Mouse (Mus musculus): ENCODE data around the gene Prmt7. TPM values are rescaled to one million over a fixed set of nuclear protein-coding genes. Genes with fewer than 3 reads are reported as not detected.

Gene Prmt7
- total and polyA plus RNA-seq, 3 experiments, result 20.0 to 43.9 (median 22.8) TPM

- H3K36me3 ChIP-seq (replicated peaks), result no peaks in the 10 kb centered on the region
- H3K9me3 ChIP-seq (replicated peaks), result no peaks in the 10 kb centered on the region
- no peak overlapping the region; the same call in 1 of the 2 replicates for H3K4me3 ChIP-seq (ENCODE audit: low read depth, low read length)
- no peak for DNase-seq (ENCODE audit: low spot score)
- no peak for ATAC-seq (ENCODE audit: extremely low read depth, insufficient number of reproducible peaks, low FRiP score, poor library complexity, severe bottlenecking)
- peaks cover 66% of the 10 kb centered on the region for H3K27me3 ChIP-seq (ENCODE audit: insufficient read depth, low read length)
- H3K4me1 ChIP-seq (ENCODE audit: insufficient read depth, low read depth, low read length), result peaks cover 32% of the 10 kb centered on the region
- TF ChIP-seq GATA2 (IDR thresholded peaks at IDR 0.05; ENCODE audit: borderline replicate concordance, low read depth, low read length), result no peak
- TF ChIP-seq GATA1 (IDR thresholded peaks at IDR 0.05; ENCODE audit: borderline replicate concordance, low read length), result no peak
- TF ChIP-seq TAL1 (conservative IDR thresholded peaks at IDR 0.05; ENCODE audit: low read depth, low read length), result no peak
- no peak for TF ChIP-seq POLR2AphosphoS5 (IDR thresholded peaks at IDR 0.05; ENCODE audit: insufficient replicate concordance, low read depth, low read length)
- no peak for TF ChIP-seq CTCF (IDR thresholded peaks at IDR 0.05; ENCODE audit: low read depth, low read length)
Observed at GRCm38 (mm10) chr8:106169934-106170480, 40.7 kb upstream of the Prmt7 start.

GRCm38 (mm10) chr8:106173566-106173965 lies 37.2 kb upstream of the Prmt7 start:
- ATAC-seq (ENCODE audit: extremely low read depth, insufficient number of reproducible peaks, low FRiP score, poor library complexity, severe bottlenecking) (no peak), DNase-seq (ENCODE audit: low spot score) (no peak)
- peaks cover 29% of the 10 kb centered on the region for H3K4me1 ChIP-seq (ENCODE audit: insufficient read depth, low read depth, low read length)
- H3K36me3 ChIP-seq (replicated peaks), result no peaks in the 10 kb centered on the region
- no peaks in the 10 kb centered on the region for H3K9me3 ChIP-seq (replicated peaks)
- peaks cover 61% of the 10 kb centered on the region for H3K27me3 ChIP-seq (ENCODE audit: insufficient read depth, low read length)
- no peak overlapping the region for H3K4me3 ChIP-seq (ENCODE audit: low read depth, low read length)
- TF ChIP-seq GATA1 (IDR thresholded peaks at IDR 0.05; ENCODE audit: borderline replicate concordance, low read length), result no peak
- no peak for TF ChIP-seq TAL1 (conservative IDR thresholded peaks at IDR 0.05; ENCODE audit: low read depth, low read length)
- no peak for TF ChIP-seq GATA2 (IDR thresholded peaks at IDR 0.05; ENCODE audit: borderline replicate concordance, low read depth, low read length)
- no peak for TF ChIP-seq POLR2AphosphoS5 (IDR thresholded peaks at IDR 0.05; ENCODE audit: insufficient replicate concordance, low read depth, low read length)
- no peak for TF ChIP-seq CTCF (IDR thresholded peaks at IDR 0.05; ENCODE audit: low read depth, low read length)

- Histone ChIP-seq H3K4me1 (ENCODE audit: insufficient read depth, low read depth, low read length) (peaks cover 16% of the 10 kb centered on the region), H3K4me3 (ENCODE audit: low read depth, low read length) (no peak overlapping the region), H3K9me3 (replicated peaks) (no peaks in the 10 kb centered on the region), H3K36me3 (replicated peaks) (no peaks in the 10 kb centered on the region), H3K27me3 (ENCODE audit: insufficient read depth, low read length) (peaks cover 62% of the 10 kb centered on the region)
- ATAC-seq (ENCODE audit: extremely low read depth, insufficient number of reproducible peaks, low FRiP score, poor library complexity, severe bottlenecking) (no peak), DNase-seq (ENCODE audit: low spot score) (no peak)
- no peak for TF ChIP-seq GATA1 (IDR thresholded peaks at IDR 0.05; ENCODE audit: borderline replicate concordance, low read length)
- no peak for TF ChIP-seq CTCF (IDR thresholded peaks at IDR 0.05; ENCODE audit: low read depth, low read length)
- TF ChIP-seq POLR2AphosphoS5 (IDR thresholded peaks at IDR 0.05; ENCODE audit: insufficient replicate concordance, low read depth, low read length), result no peak
Observed at GRCm38 (mm10) chr8:106176891-106177290, 33.8 kb upstream of the Prmt7 start.

GRCm38 (mm10) chr8:106177594-106177993 lies 33.1 kb upstream of the Prmt7 start:
- DNase-seq (ENCODE audit: low spot score) (no peak), ATAC-seq (ENCODE audit: extremely low read depth, insufficient number of reproducible peaks, low FRiP score, poor library complexity, severe bottlenecking) (no peak)
- Histone ChIP-seq H3K4me3 (ENCODE audit: low read depth, low read length) (no peak overlapping the region), H3K27me3 (ENCODE audit: insufficient read depth, low read length) (peaks cover 66% of the 10 kb centered on the region), H3K36me3 (replicated peaks) (no peaks in the 10 kb centered on the region), H3K9me3 (replicated peaks) (no peaks in the 10 kb centered on the region), H3K4me1 (ENCODE audit: insufficient read depth, low read depth, low read length) (peaks cover 16% of the 10 kb centered on the region)
- no peak for TF ChIP-seq POLR2AphosphoS5 (IDR thresholded peaks at IDR 0.05; ENCODE audit: insufficient replicate concordance, low read depth, low read length)
- TF ChIP-seq GATA1 (IDR thresholded peaks at IDR 0.05; ENCODE audit: borderline replicate concordance, low read length), result no peak
- no peak for TF ChIP-seq GATA2 (IDR thresholded peaks at IDR 0.05; ENCODE audit: borderline replicate concordance, low read depth, low read length)
- no peak for TF ChIP-seq TAL1 (conservative IDR thresholded peaks at IDR 0.05; ENCODE audit: low read depth, low read length)
- TF ChIP-seq CTCF (IDR thresholded peaks at IDR 0.05; ENCODE audit: low read depth, low read length), result no peak

GRCm38 (mm10) chr8:106178428-106178827 lies 32.3 kb upstream of the Prmt7 start:
- Histone ChIP-seq H3K4me1 (ENCODE audit: insufficient read depth, low read depth, low read length) (peaks cover 16% of the 10 kb centered on the region), H3K36me3 (replicated peaks) (no peaks in the 10 kb centered on the region), H3K9me3 (replicated peaks) (no peaks in the 10 kb centered on the region), H3K27me3 (ENCODE audit: insufficient read depth, low read length) (peaks cover 69% of the 10 kb centered on the region), H3K4me3 (ENCODE audit: low read depth, low read length) (no peak overlapping the region)
- ATAC-seq (ENCODE audit: extremely low read depth, insufficient number of reproducible peaks, low FRiP score, poor library complexity, severe bottlenecking) (no peak), DNase-seq (ENCODE audit: low spot score) (no peak)
- TF ChIP-seq CTCF (IDR thresholded peaks at IDR 0.05; ENCODE audit: low read depth, low read length), result no peak

- Histone ChIP-seq H3K27me3 (ENCODE audit: insufficient read depth, low read length) (peaks cover 83% of the 10 kb centered on the region), H3K4me1 (ENCODE audit: insufficient read depth, low read depth, low read length) (peaks cover 16% of the 10 kb centered on the region), H3K36me3 (replicated peaks) (no peaks in the 10 kb centered on the region), H3K4me3 (ENCODE audit: low read depth, low read length) (no peak overlapping the region), H3K9me3 (replicated peaks) (0 out of 2 replicates have a peak, but pooled peaks cover 8% of the 10 kb centered on the region)
- no peak for DNase-seq (ENCODE audit: low spot score)
- no peak for TF ChIP-seq GATA1 (IDR thresholded peaks at IDR 0.05; ENCODE audit: borderline replicate concordance, low read length)
- TF ChIP-seq GATA2 (IDR thresholded peaks at IDR 0.05; ENCODE audit: borderline replicate concordance, low read depth, low read length), result no peak
- no peak for TF ChIP-seq TAL1 (conservative IDR thresholded peaks at IDR 0.05; ENCODE audit: low read depth, low read length)
- no peak for TF ChIP-seq CTCF (IDR thresholded peaks at IDR 0.05; ENCODE audit: low read depth, low read length)
- TF ChIP-seq POLR2AphosphoS5 (IDR thresholded peaks at IDR 0.05; ENCODE audit: insufficient replicate concordance, low read depth, low read length), result no peak
- ATAC-seq (ENCODE audit: extremely low read depth, insufficient number of reproducible peaks, low FRiP score, poor library complexity, severe bottlenecking), result no peak
Observed at GRCm38 (mm10) chr8:106185628-106186270, 25.0 kb upstream of the Prmt7 start.

Data from G1E (cell line).